Mouse (Mus musculus): ENCODE measurements at regions not wholly inside any gene's neighbourhood (a gene's known extent, or its start where the extent isn't known, plus 50 kb on each side); places are given as distances from the start of the nearest gene placed in this dataset.

- TF ChIP-seq EP300 (IDR thresholded peaks at IDR 0.05) (no peak), CTCF (IDR thresholded peaks at IDR 0.05) (no peak)
Measured at GRCm38 (mm10) chr2:178576067-178576466, 145.7 kb downstream of the Cdh26 start.
